Mouse (Mus musculus) ovary, postnatal 36 days (tissue): ENCODE measurements around the gene Neurog1.

Experiments
- DNase-seq: peaks from one replicate; pipeline ENCODE4 v3.0.0; 2022; ENCODE audit warnings: low spot score, mixed read lengths

Neurog1 gene

DNA sequence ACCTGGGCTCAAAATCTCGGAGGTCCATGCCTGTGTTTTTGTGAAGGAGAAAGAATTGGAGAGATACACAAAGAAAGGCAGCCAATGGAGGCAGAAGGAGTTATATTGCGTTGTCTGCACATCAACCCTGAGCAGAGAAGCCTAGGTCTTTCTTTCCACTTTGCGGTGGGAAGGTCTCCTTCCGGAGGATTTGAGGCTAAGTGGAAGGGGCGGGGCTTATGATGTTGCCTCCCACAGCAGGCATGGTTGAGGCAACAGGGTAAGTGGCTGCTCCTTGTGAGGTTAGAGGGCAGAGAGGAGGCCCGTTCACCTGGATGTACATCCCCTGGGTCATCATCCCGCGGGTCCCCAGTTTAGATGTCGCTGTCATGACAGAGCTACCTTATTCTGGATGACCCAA is 32.7 kb downstream of the Neurog1 start:
- no peak for DNase-seq

DNA sequence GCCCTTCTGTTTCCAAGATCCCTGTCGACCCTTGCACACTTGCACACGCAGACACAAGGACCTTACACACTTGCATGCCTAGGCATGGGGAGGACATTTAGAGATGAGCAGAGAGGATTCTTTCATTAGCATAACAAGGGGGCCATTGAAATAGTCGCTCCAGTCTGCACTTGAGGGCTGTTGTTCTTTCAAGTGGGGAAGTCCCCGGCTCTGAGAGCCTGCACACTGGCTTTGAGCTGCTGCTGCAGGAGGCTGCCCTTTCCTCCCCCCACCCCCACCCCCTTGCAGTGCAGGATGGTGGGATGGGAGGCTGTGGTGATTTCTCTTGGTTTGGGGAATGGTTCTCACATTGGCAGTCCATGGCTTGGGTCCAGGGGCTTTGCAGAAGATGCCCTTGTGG is 35.9 kb downstream of the Neurog1 start:
- no peak for DNase-seq

DNA sequence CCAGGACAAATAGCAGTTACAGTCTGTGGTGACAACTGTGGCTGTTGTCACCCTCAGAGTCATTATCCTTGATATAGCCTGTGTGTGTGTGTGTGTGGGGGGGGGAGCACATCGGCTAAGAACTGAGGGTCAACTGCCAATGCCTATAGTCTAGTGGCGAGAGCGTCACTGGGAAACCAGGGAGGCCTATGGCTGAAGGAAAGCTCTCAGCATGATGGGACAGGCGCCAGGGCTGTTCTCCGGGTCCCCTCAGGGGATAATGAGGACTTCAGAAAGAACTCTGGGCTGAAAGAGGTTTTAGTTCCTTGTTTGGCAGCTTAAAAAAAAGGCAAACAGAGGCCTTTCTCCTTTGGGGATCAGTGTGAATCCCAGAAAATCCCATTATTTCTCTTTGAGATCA is 37.3 kb downstream of the Neurog1 start:
- DNase-seq, result no peak

DNA sequence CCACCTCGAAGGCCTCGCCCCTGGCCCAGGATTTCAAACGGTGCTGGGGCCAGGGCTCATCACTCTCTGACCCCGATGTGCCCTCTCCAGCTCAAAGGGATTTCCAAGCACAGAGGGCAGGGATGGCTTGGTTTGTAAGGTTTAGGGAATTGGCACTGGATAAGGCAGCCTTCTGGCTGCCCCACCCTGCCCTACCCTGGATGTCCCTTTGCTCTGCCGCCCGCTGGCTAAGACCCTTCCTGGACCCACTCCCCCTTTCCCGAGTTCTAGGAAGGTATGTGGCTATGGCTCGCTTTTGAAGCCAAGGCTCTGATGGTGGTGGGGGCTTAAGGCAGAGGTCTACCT is 42.9 kb downstream of the Neurog1 start:
- DNase-seq, result no peak

DNA sequence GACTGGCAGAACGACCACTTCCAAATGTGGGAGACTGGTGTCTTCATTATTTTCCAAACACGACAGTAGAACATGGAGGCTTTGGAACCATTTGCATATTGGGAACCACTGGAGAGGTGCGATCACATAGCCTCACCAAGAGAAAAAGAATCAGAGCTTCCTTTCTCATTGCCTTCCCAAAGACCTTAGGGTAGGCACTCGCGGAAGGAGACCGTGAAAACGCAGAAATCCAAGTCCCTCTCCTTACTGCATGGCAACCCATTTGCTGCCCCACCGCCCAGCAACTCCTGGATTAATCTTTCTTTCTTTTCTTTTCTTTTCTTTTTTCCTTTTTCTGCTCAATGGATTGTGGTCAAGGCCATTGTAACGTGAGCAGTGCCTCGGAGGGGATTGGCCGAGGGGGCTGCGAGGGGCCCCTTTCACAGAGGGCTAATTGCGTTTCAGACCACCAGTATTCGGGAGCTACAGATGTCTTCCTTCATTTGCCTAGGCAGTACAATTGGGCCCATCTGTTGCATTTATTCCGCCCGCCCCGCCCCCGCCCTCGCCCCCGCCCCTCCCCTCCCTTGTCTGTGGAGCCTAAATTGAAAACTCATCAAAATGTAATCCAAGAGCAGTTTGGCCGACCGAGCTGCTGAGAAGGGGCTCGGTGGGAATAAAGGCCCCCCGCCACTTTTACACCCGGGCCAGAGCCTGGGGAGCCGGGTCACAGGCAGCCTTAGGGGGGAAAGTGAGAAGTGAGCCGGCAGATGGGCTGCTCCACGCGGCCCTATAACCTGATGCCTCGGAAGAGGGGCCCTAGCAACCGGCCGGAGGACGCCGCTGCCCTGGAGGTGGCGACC is 43.5 kb downstream of the Neurog1 start:
- DNase-seq, result no peak
